Mouse (Mus musculus) stomach, postnatal 0 days (tissue): Measurements from ENCODE around the gene Trappc13.

Source experiments
- CTCF ChIP-seq: IDR thresholded peaks from 2 replicates; pipeline ENCODE4 v1.5.1; 2016; ENCODE audit warnings: antibody characterized with exemption, low read depth, mild to moderate bottlenecking, moderate library complexity
- EP300 ChIP-seq: optimal IDR thresholded peaks from 2 replicates; pipeline ENCODE3; 2016; ENCODE audit warnings: antibody characterized with exemption

- TF ChIP-seq CTCF (no peak), EP300 (no peak)
These were observed 22.6 kb downstream of the Trappc13 start for GRCm38 (mm10) chr13:104155686-104156085.
